Comparison of ENCODE assay signal across 14 mouse cellular contexts in the genomic region with DNA sequence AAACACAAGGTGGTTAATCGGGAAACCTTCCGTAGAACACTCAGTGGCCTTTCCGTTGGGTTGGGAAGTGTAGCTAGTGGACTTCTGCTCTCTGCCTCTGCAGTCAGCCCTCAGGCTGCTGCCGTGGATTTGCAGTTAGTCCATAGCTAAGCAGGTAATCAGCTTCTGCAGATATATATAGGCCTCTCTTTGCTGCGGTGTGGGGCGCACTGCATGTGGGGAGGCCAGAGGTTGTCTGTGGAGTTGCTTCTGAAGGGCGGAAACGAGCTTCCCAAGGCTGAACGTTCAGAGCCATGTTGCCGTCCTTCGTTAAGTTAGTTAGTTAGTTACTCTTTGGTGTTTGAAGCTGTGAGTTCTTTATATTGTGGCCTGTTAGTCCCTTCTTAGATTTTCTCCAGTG.
DNase-seq lines count a peak whose midpoint lies in the region; ATAC-seq and TF ChIP-seq lines count a peak whose summit lies in the region.
"Had no signal": no experiment of that assay in that cellular context is flagged by ENCODE, and none has a peak within 500 bp of the region (broad histone marks: within the 10 kb centered on the region; RNA-seq: fewer than 3 reads in every experiment).

No protein-coding gene starts in this region.

- WGBS in heart, postnatal 0 days: 68% methylated on average over 11 of the region's 11 CpGs
- WGBS in kidney, embryonic 15.5 days: 89% methylated on average over 11 of the region's 11 CpGs
- WGBS in kidney, embryonic 16.5 days: 88% methylated on average over 11 of the region's 11 CpGs

- no peak for TF ChIP-seq EP300 in heart, postnatal 0 days (IDR thresholded peaks at IDR 0.05; ENCODE audit: low read depth)

- intact Hi-C loops in heart, postnatal 25 days (cut with DNase I): no loop called here

- H3K4me3 ChIP-seq in heart, postnatal 0 days (ENCODE audit: low read depth, low read length): no peak overlapping the region
- H3K4me3 ChIP-seq in kidney, embryonic 15.5 days (replicated peaks): no peak overlapping the region
- no peak overlapping the region for H3K4me3 ChIP-seq in kidney, embryonic 16.5 days (ENCODE audit: low read length)
- H3K4me3 ChIP-seq: forebrain, embryonic 10.5 days had no signal

- no peak overlapping the region for H3K4me2 ChIP-seq in heart, postnatal 0 days (ENCODE audit: low read depth, low read length)
- H3K4me2 ChIP-seq in kidney, embryonic 15.5 days: no peak overlapping the region
- no peak overlapping the region for H3K4me2 ChIP-seq in kidney, embryonic 16.5 days (replicated peaks; ENCODE audit: low read depth, low read length)

- peak; percentile 74 for DNase-seq in heart, adult 11 months
- DNase-seq in heart, adult 8-10 months (ENCODE audit: low spot score): no peak
- no peak for DNase-seq in heart, postnatal 0 days (ENCODE audit: low spot score)
- no peak for DNase-seq in heart, postnatal 25 days (ENCODE audit: low spot score)
- DNase-seq in retina, adult 2 months (ENCODE audit: low read depth, low spot score): peak; percentile 69
- no peak for DNase-seq in retina, embryonic 14.5 days (ENCODE audit: low spot score)
- DNase-seq: kidney, adult 11 months; layer of hippocampus, adult 9-11 months; thymus, postnatal 25 days had no signal

- H3K27ac ChIP-seq in heart, postnatal 0 days (ENCODE audit: low read depth): 0 out of 2 replicates have a peak overlapping the region, but pooled peaks have one; percentile 13
- peak overlapping the region; percentile 55; the same call in 1 of the 2 replicates for H3K27ac ChIP-seq in kidney, embryonic 15.5 days
- no peak overlapping the region for H3K27ac ChIP-seq in kidney, embryonic 16.5 days (ENCODE audit: low read length)
- H3K27ac ChIP-seq: forebrain, embryonic 10.5 days; macrophage had no signal

- H3K27me3 ChIP-seq in heart, postnatal 0 days (ENCODE audit: control insufficient read depth, insufficient read depth, low read length): no peaks in the 10 kb centered on the region
- H3K27me3 ChIP-seq in kidney, embryonic 15.5 days: no peaks in the 10 kb centered on the region
- no peaks in the 10 kb centered on the region for H3K27me3 ChIP-seq in kidney, embryonic 16.5 days (ENCODE audit: insufficient read depth, low read length)

- H3K36me3 ChIP-seq in heart, postnatal 0 days (replicated peaks; ENCODE audit: control insufficient read depth, insufficient read depth, low read length): no peaks in the 10 kb centered on the region
- H3K36me3 ChIP-seq in kidney, embryonic 15.5 days: peaks cover 42% of the 10 kb centered on the region
- H3K36me3 ChIP-seq in kidney, embryonic 16.5 days (ENCODE audit: insufficient read depth, low read length): peaks cover 12% of the 10 kb centered on the region; the same call in 1 of the 2 replicates

- peaks cover 3% of the 10 kb centered on the region; the same call in 1 of the 2 replicates for H3K4me1 ChIP-seq in heart, postnatal 0 days (ENCODE audit: control insufficient read depth, insufficient read depth)
- peaks cover 29% of the 10 kb centered on the region for H3K4me1 ChIP-seq in kidney, embryonic 15.5 days
- H3K4me1 ChIP-seq in kidney, embryonic 16.5 days (ENCODE audit: insufficient read depth, low read length): peaks cover 22% of the 10 kb centered on the region

- no peak for TF ChIP-seq CTCF in heart, postnatal 0 days (IDR thresholded peaks at IDR 0.05; ENCODE audit: low read depth)

- H3K9ac ChIP-seq in heart, postnatal 0 days (replicated peaks; ENCODE audit: low read depth, low read length): no peak overlapping the region
- H3K9ac ChIP-seq in kidney, embryonic 15.5 days: no peak overlapping the region
- no peak overlapping the region for H3K9ac ChIP-seq in kidney, embryonic 16.5 days (replicated peaks; ENCODE audit: low read length)

- no peaks in the 10 kb centered on the region for H3K9me3 ChIP-seq in heart, postnatal 0 days (replicated peaks; ENCODE audit: control insufficient read depth, low read length)
- H3K9me3 ChIP-seq in kidney, embryonic 15.5 days (replicated peaks): no peaks in the 10 kb centered on the region
- H3K9me3 ChIP-seq in kidney, embryonic 16.5 days (ENCODE audit: low read length): no peaks in the 10 kb centered on the region
- H3K9me3 ChIP-seq: forebrain, embryonic 10.5 days had no signal

- no peak for ATAC-seq in heart, postnatal 0 days (ENCODE audit: insufficient read depth, low read depth)
- no peak for ATAC-seq in kidney, embryonic 15.5 days (replicated peaks; ENCODE audit: low FRiP score)
- no peak for ATAC-seq in kidney, embryonic 16.5 days (ENCODE audit: low FRiP score, low TSS enrichment)
- ATAC-seq: forebrain, embryonic 16.5 days had no signal

Comparison
In these comparisons a context has a peak if more than half of its experiments do, and no peak if none do; other contexts are left out.
1. DNase-seq: peak in heart, adult 11 months (single experiment) and retina, adult 2 months (single experiment); none in heart, adult 8-10 months (single experiment), heart, postnatal 0 days (single experiment), heart, postnatal 25 days (single experiment) and retina, embryonic 14.5 days (single experiment).